Mouse (Mus musculus) ovary, postnatal 14 days (tissue): ENCODE measurements around the gene Mmgt2.

Source experiments
- DNase-seq: peaks from one replicate; pipeline ENCODE4 v3.0.0; 2022; ENCODE audit warnings: low spot score

Mmgt2 gene

DNA sequence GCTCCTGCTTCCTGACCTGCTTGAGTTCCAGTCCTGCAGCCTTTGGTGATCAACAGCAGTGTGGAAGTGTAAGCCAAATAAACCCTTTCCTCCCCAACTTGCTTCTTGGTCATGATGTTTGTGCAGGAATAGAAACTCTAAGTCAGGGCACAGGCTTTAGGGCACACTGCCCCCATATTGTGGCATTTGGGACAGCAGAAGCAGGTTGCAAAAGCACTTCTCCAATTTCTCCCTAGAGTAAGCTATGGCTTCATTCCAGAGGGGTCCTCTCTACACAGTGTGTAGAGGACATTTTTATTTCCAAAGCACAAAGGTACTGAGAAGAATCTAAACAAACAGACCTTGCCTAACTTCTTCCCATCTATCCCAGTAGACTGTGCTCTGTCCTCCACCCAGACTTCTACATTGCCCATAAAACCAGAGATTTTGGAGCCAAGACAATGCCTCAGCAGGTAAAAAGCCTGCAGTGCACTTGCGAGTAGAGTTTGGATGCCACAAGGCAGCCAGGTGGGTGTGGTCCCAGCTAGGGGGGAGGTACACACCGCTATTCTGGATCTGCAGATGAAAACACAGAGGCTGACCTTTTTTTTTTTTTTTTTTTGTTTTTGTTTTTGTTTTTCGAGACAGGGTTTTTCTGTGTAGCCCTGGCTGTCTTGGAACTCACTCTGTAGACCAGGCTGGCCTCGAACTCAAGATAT lies 26.7 kb upstream of the Mmgt2 start:
- no peak for DNase-seq

- DNase-seq: no peak
Measured at GRCm38 (mm10) chr11:62622850-62623249, 25.6 kb upstream of the Mmgt2 start.

DNA sequence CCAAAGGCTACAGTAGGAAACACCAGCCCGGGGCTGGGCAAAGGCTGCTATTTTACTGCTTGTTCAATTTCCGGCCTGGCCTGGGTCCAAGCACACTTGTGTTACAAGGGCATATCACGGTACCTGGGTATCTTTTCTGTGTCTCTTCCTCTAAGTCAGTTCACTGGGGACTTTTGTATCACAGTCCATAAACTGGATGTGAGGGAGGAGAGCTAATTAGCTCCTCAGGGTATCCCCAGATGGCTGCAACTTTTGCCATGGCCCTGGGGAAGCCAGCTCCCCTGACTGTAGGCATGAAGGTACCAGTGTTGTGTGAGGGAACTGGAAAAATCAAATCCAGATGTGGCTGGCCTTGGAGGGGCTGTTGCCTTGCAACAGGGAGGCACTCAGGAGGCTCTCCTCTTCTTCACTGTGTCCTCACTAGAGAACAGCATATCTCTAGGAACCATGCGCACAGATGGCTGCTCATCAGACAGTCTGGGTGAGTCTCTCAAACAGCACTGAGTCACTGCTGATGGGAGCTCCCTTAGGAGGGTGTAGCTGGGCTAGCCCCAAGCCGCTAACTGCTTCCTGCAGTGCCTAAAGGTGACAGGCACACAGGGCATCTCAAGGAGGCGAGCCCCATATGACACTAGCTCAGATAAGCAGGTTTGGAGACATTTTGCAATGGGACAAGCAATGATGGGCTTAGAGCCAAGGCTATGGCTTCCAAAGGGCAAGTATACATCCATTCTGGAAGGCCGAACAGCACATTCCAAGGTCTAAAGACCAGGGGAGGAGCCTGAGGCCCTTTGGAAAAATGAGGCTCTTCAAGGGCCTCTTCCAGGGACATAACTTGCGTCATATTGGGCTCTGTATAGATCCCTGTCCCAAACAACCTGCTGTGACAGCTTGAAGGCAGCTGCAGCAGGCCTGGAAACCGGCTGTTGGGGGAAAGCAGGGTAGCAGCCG lies 23.8 kb upstream of the Mmgt2 start:
- DNase-seq: no peak

DNA sequence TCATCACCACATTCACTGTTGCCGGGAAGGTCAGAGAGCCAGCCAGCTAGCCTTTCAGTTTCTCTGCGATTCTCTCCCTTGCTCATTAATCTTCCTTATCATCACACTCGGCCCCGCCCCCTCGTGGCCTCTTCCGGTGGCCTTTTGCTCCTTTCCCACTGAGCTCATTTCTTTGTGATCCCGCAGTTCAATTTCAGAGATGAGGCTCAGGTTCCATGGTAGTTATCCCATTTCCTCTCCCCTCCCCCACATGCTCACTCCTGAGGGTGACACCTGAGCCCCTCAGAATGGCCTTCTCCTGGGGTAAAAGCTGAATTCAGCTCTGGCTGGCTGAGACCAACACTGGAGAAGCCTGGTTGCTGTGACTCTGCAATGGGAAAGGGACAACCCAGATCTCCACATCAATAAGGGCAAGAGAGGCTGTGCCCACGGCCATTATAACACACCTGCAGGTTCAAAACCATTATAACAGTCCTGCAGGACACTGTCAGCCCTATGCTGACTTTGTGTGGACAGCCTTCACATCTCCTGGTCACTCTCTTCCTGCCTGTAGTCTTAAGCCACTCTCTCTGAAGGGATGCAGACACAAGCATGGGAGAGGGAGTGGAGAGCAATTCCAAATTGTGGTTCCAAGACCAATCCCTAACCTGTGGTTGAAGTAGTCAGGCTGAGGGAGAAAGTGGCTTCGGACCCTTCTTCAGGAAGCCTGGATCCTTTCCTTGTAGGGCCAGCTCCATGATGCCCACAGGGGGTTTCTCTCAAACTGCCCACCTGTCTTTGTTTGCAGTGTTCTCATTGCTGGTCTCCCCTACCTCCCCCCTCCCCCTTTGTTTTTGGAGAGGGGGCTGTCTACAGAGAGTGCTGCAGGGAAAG lies 18.9 kb upstream of the Mmgt2 start:
- no peak for DNase-seq

DNA sequence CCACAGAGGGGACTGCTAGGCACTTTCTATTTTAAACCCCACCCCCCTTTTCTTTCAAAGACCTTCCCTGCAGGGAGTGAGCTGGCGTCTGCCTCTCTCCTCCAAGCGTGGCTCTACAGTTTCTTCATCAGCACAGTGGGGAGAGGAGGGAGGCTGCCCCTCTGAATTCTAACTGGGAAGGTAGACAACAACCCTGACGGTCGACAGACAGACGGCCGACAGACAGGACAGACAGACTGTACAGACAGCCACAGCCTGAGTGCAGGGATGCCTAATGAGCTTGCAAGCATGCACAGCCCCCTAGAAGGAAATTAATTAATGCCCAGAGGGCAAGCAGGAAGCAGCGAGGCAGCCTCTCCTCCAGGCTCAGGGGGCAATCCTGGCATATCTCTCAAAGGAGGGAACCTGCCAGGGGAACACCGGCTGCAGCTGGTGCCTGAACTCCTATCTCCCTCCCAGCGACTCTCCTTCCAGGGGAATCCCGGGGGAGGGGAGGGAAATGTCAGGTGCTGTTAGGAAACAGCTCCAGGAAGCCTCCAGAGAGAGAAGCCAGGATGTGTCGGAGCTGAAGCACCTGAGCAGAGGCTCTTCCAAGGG lies 18.1 kb upstream of the Mmgt2 start:
- no peak for DNase-seq

GRCm38 (mm10) chr11:62631138-62631537 lies 17.3 kb upstream of the Mmgt2 start:
- DNase-seq: no peak

DNA sequence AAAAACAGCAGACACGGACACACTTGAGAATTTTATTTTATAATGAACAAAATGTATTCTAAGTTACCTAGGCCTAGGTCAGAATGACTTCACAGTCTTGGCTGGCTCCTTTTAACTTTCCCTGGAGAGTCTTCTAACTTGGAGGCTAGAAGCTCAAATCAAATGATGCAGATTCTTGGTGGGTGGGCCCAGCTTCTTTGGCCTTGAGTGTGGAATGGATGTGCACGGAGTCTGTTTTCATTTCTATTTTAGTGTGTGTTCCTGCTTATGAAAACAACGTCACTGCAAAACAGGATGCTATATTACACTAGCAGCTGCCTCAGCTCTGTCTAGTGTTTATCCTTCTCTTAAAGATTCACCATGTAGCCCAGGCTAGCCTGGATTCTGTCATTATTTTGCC lies 13.1 kb upstream of the Mmgt2 start:
- DNase-seq: no peak

- no peak for DNase-seq
Measured at GRCm38 (mm10) chr11:62636105-62636839, 12.2 kb upstream of the Mmgt2 start.

GRCm38 (mm10) chr11:62636840-62637221 lies 11.6 kb upstream of the Mmgt2 start:
- DNase-seq: no peak

DNA sequence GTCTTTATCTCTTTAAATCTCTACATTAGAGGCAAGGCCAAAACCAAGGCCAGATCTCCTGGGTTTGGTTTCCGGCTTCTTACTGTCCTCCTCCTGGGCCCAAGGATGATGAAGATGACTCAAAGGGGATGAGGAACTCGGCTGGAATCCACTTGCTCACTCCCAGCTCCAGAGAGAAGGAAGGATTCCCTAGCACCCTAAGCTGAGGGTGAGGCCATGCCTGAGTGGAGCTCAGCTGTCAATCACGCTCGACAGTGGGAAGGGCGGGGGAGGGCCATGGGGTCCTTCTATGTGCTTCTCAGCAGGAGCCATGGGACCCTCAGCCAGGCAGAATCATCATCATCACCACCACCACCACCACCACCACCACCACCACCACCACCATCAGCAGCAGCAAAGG lies 11.1 kb upstream of the Mmgt2 start:
- DNase-seq: no peak

DNA sequence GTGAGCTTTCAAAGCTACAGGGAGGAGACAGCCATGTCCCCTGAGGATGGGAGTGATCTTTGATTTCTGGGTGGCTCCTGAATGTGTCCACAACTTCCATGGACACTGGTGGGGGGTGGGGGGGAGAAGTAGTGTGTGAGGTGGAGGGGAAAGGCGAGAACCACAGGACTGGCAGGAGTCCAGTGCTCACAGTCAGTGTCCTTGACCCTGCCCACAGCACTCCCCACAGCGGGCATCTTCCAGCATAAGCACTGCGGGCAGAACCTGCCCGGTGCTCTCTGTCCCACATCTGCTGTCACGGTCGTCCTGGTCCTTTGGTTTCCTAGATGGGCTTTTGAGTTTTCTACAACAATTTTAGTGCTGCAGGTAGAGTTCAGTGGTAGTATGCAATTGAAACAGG lies 10.7 kb upstream of the Mmgt2 start:
- DNase-seq: no peak

DNA sequence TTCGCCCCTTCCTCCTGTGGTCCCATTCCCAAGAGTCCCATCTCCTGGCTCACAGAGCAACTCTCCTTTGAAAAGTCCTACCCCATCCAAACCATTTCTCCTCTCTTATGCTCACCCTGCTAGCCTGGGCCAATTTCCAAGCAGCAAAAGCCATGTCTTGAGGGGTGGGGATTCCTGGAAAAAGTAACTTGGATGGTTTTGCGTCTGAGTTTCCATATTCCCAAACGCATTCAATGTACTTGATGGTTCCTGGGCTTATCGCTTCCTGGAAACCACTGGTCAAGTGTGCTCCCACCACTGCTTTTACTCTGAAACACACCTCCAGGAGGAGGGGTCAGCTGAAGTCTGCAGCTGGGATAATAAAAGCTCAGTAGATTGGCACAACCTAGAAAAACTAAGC lies 10.1 kb upstream of the Mmgt2 start:
- DNase-seq: no peak

GRCm38 (mm10) chr11:62640378-62640777 lies 8.1 kb upstream of the Mmgt2 start:
- DNase-seq: no peak

DNA sequence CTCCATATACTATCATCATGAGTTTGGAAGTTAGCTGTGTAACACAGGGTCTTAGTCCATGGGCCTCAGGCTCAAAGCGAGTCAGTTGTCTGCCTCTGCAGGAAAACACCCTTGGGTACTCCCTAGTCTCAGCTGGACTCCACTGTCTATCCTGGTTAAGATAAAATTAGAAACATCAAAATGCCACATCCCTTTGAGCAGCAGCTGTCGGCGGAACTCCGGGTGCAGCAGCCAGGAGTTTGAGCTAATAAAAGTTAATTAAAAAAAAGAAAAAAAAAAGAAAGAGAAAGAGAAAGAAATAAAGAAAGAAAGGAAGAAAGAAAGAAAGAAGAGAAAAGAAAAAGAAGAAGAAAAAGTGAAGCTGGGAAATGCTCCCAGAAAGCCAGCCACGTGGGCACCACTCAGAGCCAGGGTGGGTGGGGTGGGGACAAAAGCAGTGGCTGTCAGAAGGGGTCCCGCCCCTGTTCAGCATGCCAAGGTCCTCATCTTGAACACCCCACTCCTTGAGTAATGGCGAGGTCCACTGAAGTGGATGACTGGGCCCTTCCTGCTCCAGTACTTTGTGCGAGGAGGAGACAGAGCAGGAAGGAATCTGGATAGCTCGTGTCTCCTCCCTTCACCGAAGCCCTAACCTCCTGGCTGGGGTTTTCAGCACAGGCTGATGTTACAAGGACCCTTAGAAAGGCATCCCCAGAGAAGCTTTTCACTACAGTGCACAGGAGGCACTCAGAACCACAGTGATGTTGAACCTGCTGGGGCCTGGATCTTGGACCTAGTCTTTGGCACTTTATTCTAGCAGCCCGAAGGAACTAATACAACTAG lies 6.2 kb upstream of the Mmgt2 start:
- no peak for DNase-seq

- peak; percentile 57 for DNase-seq
Measured at GRCm38 (mm10) chr11:62643011-62643631, 5.3 kb upstream of the Mmgt2 start.

- DNase-seq: no peak
Measured at GRCm38 (mm10) chr11:62643681-62644363, 4.6 kb upstream of the Mmgt2 start.

DNA sequence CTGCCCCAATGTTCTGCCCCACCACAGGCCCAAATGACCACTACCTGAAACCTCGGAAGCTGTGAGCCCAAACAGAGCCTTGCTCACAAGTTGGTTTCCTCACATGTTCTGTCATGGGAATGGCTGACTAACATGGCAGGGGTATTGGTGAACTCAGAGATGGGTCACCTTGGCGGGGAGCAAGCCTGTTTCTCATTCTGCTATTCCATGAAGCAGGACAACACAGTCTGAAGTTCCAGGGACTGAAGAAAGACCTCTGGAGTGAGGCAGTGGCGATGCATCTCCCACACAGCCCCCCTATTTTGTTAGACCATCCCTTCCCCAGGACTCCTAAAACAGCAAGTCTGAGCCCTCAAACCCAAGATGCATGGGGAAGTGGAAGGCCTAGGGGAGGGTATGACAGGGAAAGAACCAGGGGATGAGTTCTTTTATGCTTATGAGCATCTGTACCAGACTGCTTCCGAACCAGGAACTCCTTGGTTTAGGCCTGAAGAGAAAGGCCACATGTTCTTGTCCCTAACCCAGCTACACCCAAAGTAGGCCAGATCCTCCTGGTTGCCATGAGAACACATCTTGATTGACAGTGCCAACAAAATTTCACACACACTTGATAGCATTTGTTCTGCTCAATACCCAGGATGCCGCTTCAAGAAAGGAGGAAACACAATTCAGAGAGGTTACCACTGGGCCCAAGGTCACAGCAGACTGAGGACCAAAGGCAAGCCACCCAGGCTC lies 3.7 kb upstream of the Mmgt2 start:
- DNase-seq: no peak

- no peak for DNase-seq
Measured at GRCm38 (mm10) chr11:62645337-62645675, 3.2 kb upstream of the Mmgt2 start.
